Mouse (Mus musculus): ENCODE measurements around the gene Nup107.
A peak's percentile ranks its signal among the peaks of the same experiment; 100 is the strongest.

Nup107 gene

GRCm38 (mm10) chr10:117792141-117793091 lies at the start of gene Nup107:
Gene Nup107, minus strand, starts transcription at chr10:117792705.
- peak; percentile 99 for DNase-seq (ENCODE audit: low read depth)

- no peak for DNase-seq (ENCODE audit: low read depth)
These were observed 49.3 kb upstream of the Nup107 start for GRCm38 (mm10) chr10:117841765-117842164.

DNA sequence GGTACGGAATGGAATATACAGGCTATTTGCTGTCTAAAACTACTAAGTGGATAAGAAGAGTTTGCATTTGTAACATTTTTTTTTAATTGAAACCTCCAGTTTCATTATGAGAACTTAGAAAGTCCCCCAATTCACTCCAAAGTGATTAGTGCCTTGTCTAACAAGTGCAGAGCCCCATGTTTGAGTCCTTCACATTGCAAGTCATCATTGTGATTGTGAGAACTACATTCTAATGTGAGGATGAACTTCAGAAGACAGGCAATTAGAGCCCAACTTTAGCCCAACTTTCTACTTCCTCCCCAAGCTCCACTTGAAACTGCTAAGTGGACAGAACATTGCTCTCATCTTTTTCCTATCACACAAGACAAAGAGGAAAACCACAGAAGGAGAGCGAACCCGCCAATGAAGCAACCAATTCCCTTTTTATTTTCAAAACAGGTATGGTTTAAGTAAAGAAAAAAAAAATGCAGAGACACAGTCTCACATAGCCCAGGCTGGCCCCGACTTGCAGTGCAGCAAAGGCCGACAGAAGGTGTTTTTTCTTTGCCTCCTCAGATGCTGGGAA lies 48.0 kb upstream of the Nup107 start:
- no peak for DNase-seq (ENCODE audit: low read depth)

- no peak for DNase-seq (ENCODE audit: low read depth)
These were observed 47.2 kb upstream of the Nup107 start for GRCm38 (mm10) chr10:117839737-117840136.

DNA sequence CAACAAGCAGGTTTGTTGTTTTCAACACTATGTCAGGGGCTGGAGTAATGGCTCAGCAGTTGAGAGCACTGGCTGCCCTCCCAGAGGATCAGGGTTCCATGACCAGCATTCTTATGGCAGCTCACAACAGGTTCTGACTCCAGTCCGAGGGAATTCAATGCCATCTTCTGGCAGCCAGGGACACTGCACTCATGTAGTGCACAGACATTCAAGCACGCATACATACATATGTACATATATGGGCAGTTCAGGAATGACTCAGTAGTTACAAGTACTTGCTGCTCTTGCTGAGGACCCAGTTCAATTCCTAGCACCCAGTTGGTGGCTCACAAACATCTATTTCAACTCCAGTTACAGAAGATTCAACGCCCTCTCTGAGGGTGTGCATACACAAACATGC lies 46.4 kb upstream of the Nup107 start:
- no peak for DNase-seq (ENCODE audit: low read depth)

DNA sequence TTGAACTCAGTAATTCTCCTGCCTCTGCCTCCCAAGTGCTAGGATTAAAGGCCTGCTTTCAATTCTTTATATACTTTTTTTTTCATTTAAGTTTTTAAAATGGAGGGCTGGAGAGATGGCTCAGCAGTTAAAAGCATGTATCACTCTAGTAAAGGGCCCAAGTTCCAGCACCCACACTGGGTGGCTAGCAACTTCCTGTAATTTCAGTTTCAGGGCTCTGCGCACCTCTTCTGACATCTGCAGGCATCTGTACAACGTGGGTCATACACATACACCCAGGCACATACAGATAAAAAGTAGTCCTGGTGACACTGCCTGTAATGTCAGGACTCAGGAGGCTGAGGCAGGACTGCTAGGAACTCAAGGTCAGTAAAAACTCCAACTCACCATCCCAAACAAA lies 43.8 kb upstream of the Nup107 start:
- DNase-seq (ENCODE audit: low read depth) = no peak

GRCm38 (mm10) chr10:117835453-117835852 lies 42.9 kb upstream of the Nup107 start:
- no peak for DNase-seq (ENCODE audit: low read depth)

- DNase-seq (ENCODE audit: low read depth) = no peak
These were observed 38.3 kb upstream of the Nup107 start for GRCm38 (mm10) chr10:117830797-117831196.

- no peak for DNase-seq (ENCODE audit: low read depth)
These were observed 37.1 kb upstream of the Nup107 start for GRCm38 (mm10) chr10:117829472-117830155.

DNA sequence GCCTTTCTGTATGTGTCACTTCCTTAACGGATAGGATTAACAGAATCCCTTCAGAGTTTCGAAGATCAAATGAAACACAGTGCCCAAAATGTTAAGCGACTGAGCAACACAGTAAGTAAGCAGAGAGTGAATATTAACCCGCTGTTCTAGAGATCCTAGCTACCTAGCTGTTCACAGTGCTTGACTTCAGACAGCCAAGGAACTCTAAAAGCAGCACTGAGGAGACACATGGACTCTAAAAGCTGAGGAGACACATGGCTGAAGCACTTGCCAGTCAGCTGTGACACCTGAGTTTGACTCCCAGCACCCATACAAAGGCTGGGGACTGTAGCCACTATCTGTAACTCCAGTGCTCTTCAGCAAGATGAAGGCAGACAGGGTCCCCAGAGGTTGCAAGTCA lies 36.5 kb upstream of the Nup107 start:
- DNase-seq (ENCODE audit: low read depth) = no peak

DNA sequence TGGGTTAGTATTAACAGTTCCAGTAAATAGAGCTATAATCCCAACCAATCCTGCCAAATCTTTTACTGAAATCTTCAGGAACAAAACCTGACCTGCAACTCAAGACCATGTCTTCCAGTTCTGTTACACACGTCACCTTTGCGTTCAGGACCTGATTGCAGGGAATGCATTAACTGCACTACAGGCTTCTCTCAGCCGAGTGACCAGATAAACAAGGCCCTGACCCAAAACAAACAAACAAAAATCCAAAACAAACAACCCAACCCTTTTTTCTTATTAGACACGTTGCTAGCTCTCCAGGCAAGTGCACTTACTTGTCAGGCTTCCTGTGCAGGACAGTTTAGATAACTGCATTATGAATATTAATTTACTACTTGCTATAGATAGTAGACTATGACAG lies 36.0 kb upstream of the Nup107 start:
- DNase-seq (ENCODE audit: low read depth) = no peak

GRCm38 (mm10) chr10:117824647-117825046 lies 32.1 kb upstream of the Nup107 start:
- no peak for DNase-seq (ENCODE audit: low read depth)

DNA sequence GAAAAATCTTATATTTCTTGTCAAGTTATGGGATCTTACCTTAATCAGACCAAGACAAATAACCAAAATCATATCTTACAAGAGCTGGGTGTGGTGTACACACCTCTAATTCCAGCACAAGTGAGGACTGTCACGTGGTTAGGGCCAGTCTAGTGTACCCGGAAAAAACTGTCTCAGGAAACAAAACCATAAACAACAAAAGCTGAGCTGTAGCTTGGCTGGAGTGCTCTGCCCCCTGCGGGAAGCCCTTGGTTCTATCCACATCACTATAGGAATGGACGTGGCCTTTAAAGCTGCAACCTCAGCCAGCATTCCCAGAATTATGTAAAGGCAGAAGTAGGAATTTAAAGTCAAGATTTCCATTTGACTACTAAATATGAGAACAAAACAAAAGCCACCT lies 31.6 kb upstream of the Nup107 start:
- DNase-seq (ENCODE audit: low read depth) = no peak

GRCm38 (mm10) chr10:117823321-117823720 lies 30.8 kb upstream of the Nup107 start:
- no peak for DNase-seq (ENCODE audit: low read depth)

- no peak for DNase-seq (ENCODE audit: low read depth)
These were observed 26.1 kb upstream of the Nup107 start for GRCm38 (mm10) chr10:117818600-117818999.

DNA sequence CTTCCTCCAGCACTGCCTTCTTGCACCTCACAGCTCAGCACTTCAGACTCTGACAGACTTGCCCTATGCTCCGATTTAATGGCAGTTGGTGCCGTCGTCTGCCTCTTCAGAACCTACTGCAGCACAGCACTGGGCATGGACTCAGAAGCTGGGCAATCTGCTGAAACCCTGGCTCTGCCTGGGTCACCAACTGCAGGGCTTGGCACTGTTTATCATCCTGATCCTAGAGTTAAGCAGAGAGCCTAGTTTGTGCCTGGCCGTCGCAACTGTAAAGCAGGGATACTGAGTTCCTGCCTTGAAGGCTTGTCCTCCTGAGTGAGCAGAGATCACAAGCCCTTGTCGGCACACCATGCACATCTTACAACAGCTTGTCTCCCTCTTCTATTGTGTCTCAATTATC lies 24.2 kb upstream of the Nup107 start:
- DNase-seq (ENCODE audit: low read depth) = no peak

DNA sequence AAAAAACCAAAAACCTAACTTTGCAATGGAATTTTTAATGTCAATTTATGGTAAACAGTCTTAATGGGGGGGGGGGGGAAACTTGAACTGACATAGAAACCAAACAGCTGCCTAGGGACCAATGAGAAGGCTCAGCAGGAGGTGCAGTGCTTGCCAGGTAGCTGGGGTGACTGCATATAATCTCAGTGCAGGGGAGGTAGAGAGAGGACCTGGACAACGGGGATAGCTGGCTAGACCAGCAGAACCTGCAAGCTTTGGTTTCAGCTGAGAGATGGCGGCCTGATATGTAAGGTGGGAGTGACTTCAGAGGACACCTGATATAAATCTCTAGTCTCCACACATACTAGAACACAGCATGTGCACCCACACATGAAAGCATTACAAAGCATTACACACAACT lies 20.0 kb upstream of the Nup107 start:
- no peak for DNase-seq (ENCODE audit: low read depth)

DNA sequence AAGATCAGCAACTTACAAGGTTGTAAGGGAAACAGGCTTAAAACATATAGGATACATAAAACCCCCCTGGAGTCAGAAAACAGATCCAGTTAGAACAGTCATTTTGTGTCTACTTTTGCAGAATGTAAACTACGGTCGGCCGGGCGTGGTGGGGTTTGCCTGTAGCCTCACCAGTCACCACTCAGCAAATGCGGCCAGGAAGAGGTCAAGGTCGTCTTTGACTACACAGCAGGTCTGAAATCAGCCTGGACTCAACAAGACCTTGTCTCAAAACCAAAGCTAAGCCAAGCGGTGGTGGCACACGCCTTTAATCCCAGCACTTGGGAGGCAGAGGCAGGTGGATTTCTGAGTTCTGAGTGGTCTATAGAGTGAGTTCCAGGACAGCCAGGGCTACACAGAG lies 19.1 kb upstream of the Nup107 start:
- no peak for DNase-seq (ENCODE audit: low read depth)

GRCm38 (mm10) chr10:117810506-117810905 lies 18.0 kb upstream of the Nup107 start:
- no peak for DNase-seq (ENCODE audit: low read depth)

GRCm38 (mm10) chr10:117808068-117808467 lies 15.6 kb upstream of the Nup107 start:
- no peak for DNase-seq (ENCODE audit: low read depth)

- no peak for DNase-seq (ENCODE audit: low read depth)
These were observed 13.4 kb upstream of the Nup107 start for GRCm38 (mm10) chr10:117805919-117806318.

DNA sequence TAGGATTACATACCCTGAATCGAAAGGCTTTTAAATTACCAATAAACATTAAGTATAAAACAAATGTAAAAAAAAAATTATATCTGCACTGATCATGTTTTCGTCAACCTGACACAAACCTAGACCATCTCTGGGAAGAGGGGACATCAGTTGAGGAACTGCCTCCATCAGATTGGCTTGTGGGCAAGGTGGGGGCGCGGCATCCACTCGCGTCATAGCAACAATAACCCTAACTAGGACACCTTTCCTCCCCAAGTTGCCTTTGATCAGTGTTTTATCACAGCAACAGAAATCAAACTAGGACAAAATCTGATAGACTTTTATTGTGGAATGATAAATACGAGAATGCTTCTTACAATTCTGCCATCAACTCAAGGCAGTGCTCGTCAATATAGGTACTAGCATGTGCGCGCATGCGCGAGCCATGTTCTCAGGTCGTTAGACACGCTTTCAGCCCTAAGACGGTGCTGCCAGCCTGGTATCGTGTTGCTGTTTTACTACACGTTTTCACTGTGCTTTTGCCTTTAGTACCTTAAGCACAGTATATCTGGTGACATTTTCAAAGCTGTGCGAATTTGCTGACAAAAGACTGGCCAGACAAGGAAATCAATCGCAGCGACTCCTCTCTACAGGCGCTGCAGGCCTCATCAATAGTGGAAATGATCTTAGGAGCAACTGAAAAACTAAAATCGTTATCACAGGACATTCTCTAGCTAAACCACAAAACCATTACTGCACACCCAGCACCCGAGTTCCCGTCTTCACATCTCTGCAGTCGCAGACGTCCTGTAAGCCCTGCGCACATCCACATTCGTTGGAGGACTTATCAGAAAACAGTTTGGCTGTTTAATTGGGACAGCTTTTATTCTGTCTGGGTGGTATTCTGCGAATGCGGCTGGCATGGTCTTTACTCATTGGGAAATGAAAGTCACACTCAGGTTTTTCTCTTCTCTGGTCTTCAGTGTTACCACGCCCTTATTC lies 11.7 kb upstream of the Nup107 start:
- no peak for DNase-seq (ENCODE audit: low read depth)
